Mouse (Mus musculus) cortical plate, adult 2 months (tissue): ENCODE measurements around the gene Cspg4. TPM values are rescaled to one million over a fixed set of nuclear protein-coding genes. Genes with fewer than 3 reads are reported as not detected.
A peak's percentile ranks its signal among the peaks of the same experiment; 100 is the strongest.
"Not testable (repeated sequence)": the region's sequence is repeated elsewhere in the genome, so short reads cannot be mapped to it uniquely, and the experiment has no call there.

ENCODE experiments used
- H3K27ac ChIP-seq: fragments of 200-500 bp; 2 replicates; pipeline ENCODE4 v1.5.1; 2012; ENCODE audit warnings: low read length, control low read depth, inconsistent platforms; ENCODE audit not compliant: insufficient read depth
- H3K4me1 ChIP-seq: fragments of 200-500 bp; 2 replicates; pipeline ENCODE4 v1.6.1; 2011; ENCODE audit warnings: low read length; ENCODE audit not compliant: control insufficient read depth, insufficient read depth
- H3K4me3 ChIP-seq: fragments of 200-500 bp; 2 replicates; pipeline ENCODE4 v1.5.1; 2011; ENCODE audit warnings: mild to moderate bottlenecking, low read length, control low read depth; ENCODE audit not compliant: insufficient read depth
- CTCF ChIP-seq: fragments of 200-500 bp; IDR thresholded peaks from 2 replicates; pipeline ENCODE4 v1.5.1; 2011; ENCODE audit warnings: mild to moderate bottlenecking, control low read depth, low read length; ENCODE audit not compliant: insufficient read depth; ENCODE audit errors: extremely low read depth
- POLR2A ChIP-seq: fragments of 200-500 bp; IDR thresholded peaks from 2 replicates; pipeline ENCODE4 v1.6.1; 2011; ENCODE audit warnings: mild to moderate bottlenecking, low read length, control low read depth; ENCODE audit not compliant: insufficient read depth; ENCODE audit errors: extremely low read depth
- polyA plus RNA-seq: library from polyadenylated mRNA; depleted of rRNA; stranded (reverse); fragments of >200 nt; gene quantifications from 2 replicates; pipeline ENCODE4 v1.2.3, GENCODE M21; 2012

Gene Cspg4
- polyA plus RNA-seq, 1 experiment: 12.5 TPM

GRCm38 (mm10) chr9:56900060-56900459, 35.2 kb downstream of the Cspg4 start:
- TF ChIP-seq CTCF (no peak), POLR2A (no peak)
- H3K4me3 ChIP-seq: no peak overlapping the region
- H3K27ac ChIP-seq: no peak overlapping the region
- H3K4me1 ChIP-seq: no peaks in the 10 kb centered on the region; the same call in 1 of the 2 replicates

- H3K27ac ChIP-seq: peak overlapping the region; percentile 95
- no peak for TF ChIP-seq POLR2A
- TF ChIP-seq CTCF: no peak
Measured at GRCm38 (mm10) chr9:56900571-56900970, 35.7 kb downstream of the Cspg4 start.

GRCm38 (mm10) chr9:56901187-56901586, 36.4 kb downstream of the Cspg4 start:
- TF ChIP-seq CTCF (no peak), POLR2A (no peak)
- Histone ChIP-seq H3K4me1 (no peaks in the 10 kb centered on the region), H3K27ac (peak overlapping the region; percentile 95), H3K4me3 (no peak overlapping the region)

More at GRCm38 (mm10) chr9:56900571-56900970, 35.7 kb downstream of the Cspg4 start:
- Histone ChIP-seq H3K4me3 (no peak overlapping the region), H3K4me1 (no peaks in the 10 kb centered on the region; the same call in 1 of the 2 replicates)

GRCm38 (mm10) chr9:56903662-56904061, 38.8 kb downstream of the Cspg4 start:
- Histone ChIP-seq H3K27ac (no peak overlapping the region), H3K4me1 (no peaks in the 10 kb centered on the region), H3K4me3 (no peak overlapping the region)
- no peak for TF ChIP-seq CTCF
- no peak for TF ChIP-seq POLR2A

GRCm38 (mm10) chr9:56907549-56907948, 42.7 kb downstream of the Cspg4 start:
- Histone ChIP-seq H3K4me1 (no peaks in the 10 kb centered on the region), H3K27ac (no peak overlapping the region), H3K4me3 (no peak overlapping the region)
- TF ChIP-seq POLR2A: no peak
- no peak for TF ChIP-seq CTCF

- H3K27ac ChIP-seq, H3K4me3 ChIP-seq, H3K4me1 ChIP-seq: not testable (repeated sequence)
Measured at GRCm38 (mm10) chr9:56909991-56910390, 45.2 kb downstream of the Cspg4 start.

GRCm38 (mm10) chr9:56911017-56911416, 46.2 kb downstream of the Cspg4 start:
- Histone ChIP-seq H3K4me3 (no peak overlapping the region), H3K4me1 (no peaks in the 10 kb centered on the region), H3K27ac (no peak overlapping the region)
- no peak for TF ChIP-seq CTCF
- TF ChIP-seq POLR2A: no peak

- Histone ChIP-seq H3K4me1 (no peaks in the 10 kb centered on the region), H3K4me3 (no peak overlapping the region), H3K27ac (no peak overlapping the region)
- no peak for TF ChIP-seq CTCF
- TF ChIP-seq POLR2A: no peak
Measured at GRCm38 (mm10) chr9:56913991-56914390, 49.2 kb downstream of the Cspg4 start.

- Histone ChIP-seq H3K4me3 (no peak overlapping the region), H3K4me1 (no peaks in the 10 kb centered on the region), H3K27ac (peak overlapping the region; percentile 72; the same call in 1 of the 2 replicates)
- TF ChIP-seq CTCF (no peak), POLR2A (no peak)
Measured at GRCm38 (mm10) chr9:56915116-56915515, 50.3 kb downstream of the Cspg4 start.

- H3K4me1 ChIP-seq: no peaks in the 10 kb centered on the region
- H3K4me3 ChIP-seq: no peak overlapping the region
- TF ChIP-seq POLR2A: no peak
- TF ChIP-seq CTCF: no peak
- H3K27ac ChIP-seq: peak overlapping the region; percentile 72; the same call in 1 of the 2 replicates
Measured at GRCm38 (mm10) chr9:56915695-56916410, 51.0 kb downstream of the Cspg4 start.

- TF ChIP-seq POLR2A: no peak
- no peak for TF ChIP-seq CTCF
- Histone ChIP-seq H3K27ac (no peak overlapping the region), H3K4me1 (no peaks in the 10 kb centered on the region), H3K4me3 (no peak overlapping the region)
Measured at GRCm38 (mm10) chr9:56917131-56917530, 52.3 kb downstream of the Cspg4 start.
